Mouse (Mus musculus): ENCODE data around the gene Lipt2.

DNA sequence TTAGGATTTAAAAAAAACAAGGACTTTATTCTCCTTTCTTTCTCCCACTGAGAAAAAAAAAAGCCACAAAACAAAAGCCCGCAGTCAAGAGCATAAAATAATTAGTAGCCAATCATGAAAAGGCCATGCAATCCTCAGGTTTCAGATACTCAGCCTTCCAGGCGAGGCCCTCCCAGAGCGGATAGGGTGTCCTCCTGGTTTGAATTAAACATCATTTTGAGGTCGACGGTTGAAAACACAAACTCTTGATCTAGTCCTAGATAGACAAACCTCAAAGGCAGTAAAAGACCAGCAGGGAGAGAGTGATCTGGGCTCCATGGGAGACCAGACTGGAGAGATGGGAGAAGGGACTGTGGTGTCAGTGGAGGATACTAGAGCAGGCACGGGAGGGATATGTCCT, 45.8 kb downstream of the Lipt2 start:
- TF ChIP-seq POLR2A (IDR thresholded peaks at IDR 0.05; ENCODE audit: low read depth, low read length) (no peak), CTCF (IDR thresholded peaks at IDR 0.05; ENCODE audit: borderline replicate concordance, insufficient read depth, low read length) (no peak)
